Mouse (Mus musculus) kidney, adult 18-20 months (tissue): ENCODE results near the gene Mtcp1.

Experiments used
- DNase-seq: peaks from one replicate; pipeline ENCODE4 v3.0.0; 2021

Gene Mtcp1

DNA sequence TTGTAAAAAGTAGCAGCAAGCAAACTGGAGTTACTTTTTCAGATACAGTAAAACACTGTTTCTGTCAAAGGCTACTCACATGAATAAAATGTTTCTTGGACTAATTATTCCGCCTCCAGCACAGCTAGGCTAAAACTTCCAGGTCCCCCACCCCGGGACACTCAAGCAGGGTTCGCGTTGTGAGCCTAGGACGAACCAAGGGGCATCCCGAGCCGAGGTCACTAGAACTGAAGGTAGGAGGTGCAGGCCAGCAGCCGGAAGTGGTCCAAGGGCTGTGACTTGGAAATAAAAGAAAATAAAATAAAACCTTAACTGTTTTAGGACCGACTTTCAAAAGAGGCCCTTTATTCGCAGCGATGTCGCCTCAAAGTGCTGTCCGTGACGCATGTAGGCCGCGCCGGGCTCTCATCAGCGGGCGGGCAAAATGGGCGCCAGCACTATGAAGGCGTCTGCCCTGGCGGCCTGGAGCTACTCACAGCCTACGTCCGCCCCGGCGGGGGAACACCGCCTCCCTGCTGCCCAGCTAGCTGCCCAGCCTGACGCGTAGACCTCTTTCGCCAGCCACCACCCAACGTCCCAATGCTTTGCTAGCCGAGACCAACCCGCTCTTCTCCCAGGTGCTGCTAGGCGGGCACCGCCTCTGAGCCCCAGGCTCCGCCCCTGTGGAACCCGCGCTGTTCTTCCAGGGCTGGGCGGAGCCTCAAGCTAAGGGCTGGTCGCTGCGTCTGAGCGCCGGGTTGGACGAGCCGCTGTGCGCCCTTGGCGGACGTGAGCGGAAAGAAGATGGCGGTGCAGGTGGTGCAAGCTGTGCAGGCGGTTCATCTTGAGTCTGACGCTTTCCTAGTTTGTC is at the start of gene Mtcp1, which contains the start of the genes Cmc4 and Brcc3:
TSS of gene Mtcp1 (minus strand) at position 653 of the 850 bp plus-strand sequence.
TSS of gene Cmc4 (minus strand) at position 649 of the 850 bp plus-strand sequence.
TSS of gene Brcc3 (plus strand) at position 693 of the 850 bp plus-strand sequence.
- peak; percentile 90 for DNase-seq

- no peak for DNase-seq
Measured at GRCm38 (mm10) chrX:75454597-75454996, 38.2 kb upstream of the Mtcp1 start.

- DNase-seq = no peak
Measured at GRCm38 (mm10) chrX:75409711-75410110, 6.7 kb downstream of the Mtcp1 start.

GRCm38 (mm10) chrX:75403350-75403749 is 13.0 kb downstream of the Mtcp1 start:
- DNase-seq = no peak

DNA sequence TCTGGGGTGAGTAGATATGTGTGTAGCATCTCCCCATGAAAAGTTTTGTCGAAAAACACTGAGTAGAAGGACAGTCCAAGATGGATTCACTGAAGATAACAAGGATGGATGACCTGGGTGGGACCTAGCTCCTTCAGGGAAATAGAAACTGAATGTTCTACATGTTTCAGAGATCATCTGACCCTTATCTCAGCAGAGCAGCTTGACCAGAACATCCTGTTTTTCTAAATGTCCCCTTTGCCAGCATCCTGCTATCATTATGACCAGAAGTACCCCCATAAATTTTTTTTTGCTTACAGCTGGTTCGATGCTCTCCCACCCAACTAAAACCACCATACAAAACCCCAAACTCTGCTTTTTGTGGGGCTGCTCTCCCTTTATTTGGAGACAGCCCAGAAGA is 13.7 kb downstream of the Mtcp1 start:
- DNase-seq = no peak

DNA sequence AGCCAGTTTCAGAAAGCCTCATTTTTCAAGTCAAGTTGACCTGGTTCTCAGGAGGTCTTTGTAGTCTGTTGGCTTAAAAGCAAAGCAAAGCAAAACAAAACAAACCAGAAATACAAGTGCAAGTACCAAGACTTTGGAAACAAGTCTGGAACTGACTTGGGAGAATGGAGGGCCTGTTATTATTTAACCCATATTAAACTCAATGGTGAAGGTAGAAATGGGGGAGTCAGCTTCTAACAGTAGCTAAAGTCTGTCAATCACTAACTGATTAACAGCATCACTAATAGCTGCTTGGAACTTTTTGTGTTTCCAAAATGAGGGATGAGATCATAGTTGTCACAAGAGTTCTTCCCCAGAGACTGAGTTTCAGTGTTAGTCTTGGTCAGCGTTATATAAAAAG is 16.9 kb downstream of the Mtcp1 start:
- no peak for DNase-seq

DNA sequence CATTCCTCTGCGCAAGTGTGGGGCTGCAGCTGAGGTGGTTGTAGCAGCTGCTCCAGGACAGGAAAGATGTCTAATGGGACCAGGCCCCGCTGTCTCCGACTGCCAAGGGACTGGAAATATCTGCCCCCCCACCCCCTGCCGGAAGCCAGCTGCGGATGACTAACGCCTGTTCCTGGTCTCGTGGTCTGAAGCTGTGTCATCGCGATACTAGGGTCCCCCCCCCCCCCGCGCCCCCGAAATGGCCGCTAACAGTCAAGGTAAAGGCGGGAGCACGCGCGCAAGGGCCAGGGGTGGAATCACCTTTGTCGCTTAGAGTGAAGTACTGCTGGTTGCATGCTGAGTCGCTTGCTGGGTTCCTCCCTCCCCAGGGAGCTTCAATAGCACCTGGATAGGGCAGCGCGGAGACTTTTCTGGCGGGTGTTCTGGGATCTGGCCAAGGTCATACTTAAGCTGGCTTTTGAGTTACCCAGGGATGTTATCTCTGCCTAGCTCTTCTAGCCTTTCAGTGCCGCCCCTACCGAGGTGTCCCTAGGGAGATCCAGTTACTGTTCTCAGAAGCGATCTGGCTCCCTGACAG is 34.1 kb downstream of the Mtcp1 start, which contains the start of the genes Fundc2 and F8:
TSS of gene Fundc2 (plus strand) at position 205 of the 577 bp plus-strand sequence.
TSS of gene F8 (minus strand) at position 421 of the 577 bp plus-strand sequence.
- DNase-seq = peak; percentile 62

DNA sequence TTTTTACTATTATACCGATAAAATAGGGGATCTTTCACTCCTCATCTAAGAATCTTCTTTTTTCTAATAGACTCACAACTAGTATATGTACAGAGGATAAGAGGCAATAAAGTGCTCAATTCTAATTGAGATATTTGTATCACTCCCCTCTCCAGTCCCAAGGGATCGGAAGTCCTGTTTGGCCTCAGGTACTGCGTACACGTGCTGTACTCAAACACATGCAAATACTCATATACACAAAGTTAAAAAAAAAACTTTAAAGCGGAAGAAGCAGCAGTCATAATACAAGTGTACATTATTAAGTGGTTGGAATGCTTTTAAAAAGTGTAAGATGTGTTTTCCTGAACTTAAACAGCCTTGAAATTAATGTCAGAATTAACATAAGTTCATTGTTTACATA is 34.7 kb downstream of the Mtcp1 start:
- DNase-seq = no peak

- DNase-seq = no peak
Measured at GRCm38 (mm10) chrX:75381176-75381575, 35.2 kb downstream of the Mtcp1 start.

DNA sequence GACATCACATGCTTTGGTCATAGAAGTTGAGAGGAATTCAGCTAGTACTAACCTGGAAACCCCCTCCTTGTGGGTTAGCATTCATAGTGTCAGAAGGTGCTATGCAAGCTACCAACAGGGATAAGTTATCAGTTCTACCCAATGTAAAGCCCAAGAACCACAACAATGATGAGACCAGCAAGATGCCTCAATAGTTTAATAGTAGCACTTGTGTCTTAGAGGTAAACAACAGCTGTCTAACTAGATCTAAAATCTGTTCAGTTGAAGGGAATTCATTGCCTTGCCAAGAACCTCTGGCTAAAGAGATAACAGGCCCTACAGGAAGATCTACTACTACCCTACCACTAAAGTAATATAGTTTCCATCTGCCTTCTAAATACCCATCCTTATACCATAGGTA is 39.6 kb downstream of the Mtcp1 start:
- no peak for DNase-seq

GRCm38 (mm10) chrX:75372666-75373425 is 43.5 kb downstream of the Mtcp1 start:
- no peak for DNase-seq

DNA sequence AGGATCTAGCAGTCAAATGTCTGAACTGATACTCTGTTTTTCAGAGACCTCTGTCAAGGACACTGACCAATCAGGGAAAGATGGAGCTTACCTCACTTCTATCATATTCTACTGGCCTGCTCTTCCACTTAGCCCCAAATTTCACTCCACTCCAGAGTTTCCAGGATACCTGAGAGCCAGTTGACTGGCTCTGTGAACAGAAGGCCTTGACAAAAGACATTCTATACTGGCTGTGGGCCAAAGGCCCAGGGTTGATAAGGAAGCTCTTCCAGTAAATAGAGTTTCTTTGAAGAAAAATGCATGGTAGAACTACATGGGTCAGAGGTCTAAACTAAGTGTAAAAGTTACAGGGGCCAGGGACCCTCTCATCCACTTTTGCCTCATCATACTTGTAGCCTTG is 46.2 kb downstream of the Mtcp1 start:
- DNase-seq = no peak
